Mouse (Mus musculus) myocyte (in vitro differentiated cells): ENCODE measurements around the gene Prpf8. TPM values are rescaled to one million over a fixed set of nuclear protein-coding genes. Genes with fewer than 3 reads are reported as not detected.

Source experiments
- H3K27me3 ChIP-seq: one replicate; pipeline ENCODE4 v1.6.1; 2011; ENCODE audit not compliant: control insufficient read depth, insufficient read depth, insufficient read length
- H3K36me3 ChIP-seq: one replicate; pipeline ENCODE4 v1.6.1; 2011; ENCODE audit not compliant: control insufficient read depth, insufficient read depth
- H3K4me2 ChIP-seq: one replicate; pipeline ENCODE4 v1.6.1; 2011; ENCODE audit warnings: low read depth, control low read depth
- H3K4me3 ChIP-seq: one replicate; pipeline ENCODE4 v1.5.1; 2011; ENCODE audit warnings: mild to moderate bottlenecking, control low read depth, moderate library complexity
- H3K79me2 ChIP-seq: one replicate; pipeline ENCODE4 v1.6.1; 2011; ENCODE audit not compliant: control insufficient read depth, insufficient read depth
- H3ac ChIP-seq: one replicate; pipeline ENCODE4 v1.6.1; 2011; ENCODE audit not compliant: control insufficient read depth, insufficient read length
- CEBPB ChIP-seq: IDR thresholded peaks from 2 replicates; pipeline ENCODE4 v1.6.1; 2011; ENCODE audit warnings: mild to moderate bottlenecking, moderate library complexity; ENCODE audit not compliant: poor library complexity, insufficient read depth, severe bottlenecking
- E2F4 ChIP-seq: IDR thresholded peaks from one replicate; pipeline ENCODE4 v1.6.1; 2011; ENCODE audit warnings: mild to moderate bottlenecking, control low read depth, moderate library complexity; ENCODE audit not compliant: insufficient read depth
- MAX ChIP-seq: IDR thresholded peaks from one replicate; pipeline ENCODE4 v1.6.1; 2011; ENCODE audit warnings: low read depth, mild to moderate bottlenecking, control low read depth
- MYOD1 ChIP-seq, 3 experiments: IDR thresholded peaks; one replicate each; pipeline ENCODE4 v1.6.1; 2011; ENCODE audit warnings: control low read depth in 2 of 3, low read depth in 2 of 3, mild to moderate bottlenecking in 2 of 3, moderate library complexity in 1 of 3; ENCODE audit not compliant: insufficient read length in 2 of 3, control insufficient read depth in 1 of 3
- MYOG ChIP-seq, 3 experiments: IDR thresholded peaks; one replicate each; pipeline ENCODE4 v1.6.1; 2011; ENCODE audit warnings: control low read depth in 2 of 3, low read depth in 2 of 3, mild to moderate bottlenecking in 2 of 3; ENCODE audit not compliant: insufficient read length in 2 of 3, control insufficient read depth in 1 of 3, insufficient read depth in 1 of 3
- POLR2A ChIP-seq: IDR thresholded peaks from one replicate; pipeline ENCODE4 v1.6.1; 2011; ENCODE audit warnings: low read depth, mild to moderate bottlenecking, control low read depth, moderate library complexity; ENCODE audit not compliant: insufficient read length
- POLR2AphosphoS2 ChIP-seq: IDR thresholded peaks from one replicate; pipeline ENCODE4 v1.6.1; 2011; ENCODE audit warnings: low read depth, control low read depth; ENCODE audit not compliant: insufficient read length
- REST ChIP-seq: IDR thresholded peaks from one replicate; pipeline ENCODE4 v1.6.1; 2011; ENCODE audit warnings: mild to moderate bottlenecking, control low read depth, moderate library complexity; ENCODE audit not compliant: insufficient read depth, insufficient read length
- SRF ChIP-seq: IDR thresholded peaks from one replicate; pipeline ENCODE4 v1.6.1; 2011; ENCODE audit warnings: low read depth; ENCODE audit not compliant: control insufficient read depth, insufficient read length
- TCF12 ChIP-seq: IDR thresholded peaks from one replicate; pipeline ENCODE4 v1.6.1; 2011; ENCODE audit warnings: mild to moderate bottlenecking, control low read depth; ENCODE audit not compliant: poor library complexity, insufficient read depth, severe bottlenecking
- TCF3 ChIP-seq: IDR thresholded peaks from one replicate; pipeline ENCODE4 v1.6.1; 2011; ENCODE audit warnings: low read depth, control low read depth; ENCODE audit not compliant: insufficient read length
- USF1 ChIP-seq: IDR thresholded peaks from one replicate; pipeline ENCODE4 v1.6.1; 2011; ENCODE audit warnings: low read depth, mild to moderate bottlenecking, control low read depth, moderate library complexity
- polyA plus RNA-seq: library from polyadenylated mRNA; unstranded; fragments of >200 nt; fragmentation: generic; extraction: Trizol; gene quantifications from one replicate; pipeline ENCODE4 v1.2.1, GENCODE M21; 2012; ENCODE audit warnings: missing spikeins

Prpf8 gene
- polyA plus RNA-seq, 1 experiment: 93.0 TPM

GRCm38 (mm10) chr11:75515186-75515585 is 28.6 kb downstream of the Prpf8 start:
- TF ChIP-seq MAX (no peak), USF1 (no peak), POLR2A (no peak), TCF12 (no peak), REST (no peak), E2F4 (no peak), POLR2AphosphoS2 (no peak), CEBPB (no peak), MYOD1 (IDR thresholded peaks at IDR 0.05; ENCODE audit: control insufficient read depth in 1 of 3, insufficient read length in 2 of 3, low read depth in 2 of 3) (no peak), TCF3 (no peak), MYOG (IDR thresholded peaks at IDR 0.05; ENCODE audit: control insufficient read depth in 1 of 3, insufficient read depth in 1 of 3, insufficient read length in 2 of 3, low read depth in 2 of 3) (no peak), SRF (no peak)
- Histone ChIP-seq H3K36me3 (peaks cover 10% of the 10 kb centered on the region), H3ac (no peak overlapping the region), H3K79me2 (no peaks in the 10 kb centered on the region), H3K4me2 (no peak overlapping the region), H3K4me3 (no peak overlapping the region), H3K27me3 (no peaks in the 10 kb centered on the region)

DNA sequence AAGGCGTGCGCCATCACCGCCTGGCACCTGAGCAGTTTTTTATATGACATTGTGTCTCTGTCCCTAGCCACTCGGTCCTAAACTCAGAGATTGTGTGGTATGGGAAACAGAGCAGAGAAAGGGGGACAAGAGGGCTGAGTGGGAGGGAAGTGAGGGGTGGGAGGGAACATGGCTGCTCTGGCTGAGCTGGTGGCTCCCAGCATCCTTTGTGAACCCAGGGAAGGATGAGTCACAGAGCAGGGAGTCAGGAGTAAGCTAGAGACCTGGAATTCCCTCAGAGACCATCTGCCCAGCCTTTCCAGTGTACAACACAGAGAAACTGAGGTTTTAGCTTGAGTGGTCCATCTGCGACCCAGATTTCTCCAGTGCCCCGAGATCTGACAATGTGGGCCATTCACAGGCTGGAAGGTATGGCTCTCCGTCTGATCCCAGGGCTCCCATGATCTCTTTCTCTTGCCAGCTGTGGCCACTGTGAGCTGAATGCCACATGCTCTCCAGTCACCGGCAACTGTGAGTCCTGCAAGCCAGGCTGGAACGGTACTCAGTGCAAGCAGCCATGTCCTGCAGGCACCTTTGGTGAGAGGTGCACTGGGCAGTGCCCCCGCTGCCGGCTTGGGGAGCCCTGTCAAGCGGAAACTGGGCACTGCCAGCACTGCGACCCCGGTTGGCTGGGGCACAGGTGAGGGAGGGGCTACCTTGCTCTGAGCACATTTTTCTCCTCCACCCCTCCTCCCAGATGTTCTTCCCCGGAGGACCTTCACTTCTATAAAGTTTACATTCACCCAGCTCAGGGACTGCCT is 33.4 kb downstream of the Prpf8 start:
- Histone ChIP-seq H3K36me3 (no peaks in the 10 kb centered on the region), H3K4me2 (no peak overlapping the region)
- no peak for TF ChIP-seq POLR2AphosphoS2
- no peak for TF ChIP-seq E2F4
- TF ChIP-seq MYOG (IDR thresholded peaks at IDR 0.05; ENCODE audit: control insufficient read depth in 1 of 3, insufficient read depth in 1 of 3, insufficient read length in 2 of 3, low read depth in 2 of 3): no peak
- no peak for TF ChIP-seq POLR2A
- TF ChIP-seq SRF: no peak
- TF ChIP-seq TCF3: no peak
- TF ChIP-seq MAX: no peak

DNA sequence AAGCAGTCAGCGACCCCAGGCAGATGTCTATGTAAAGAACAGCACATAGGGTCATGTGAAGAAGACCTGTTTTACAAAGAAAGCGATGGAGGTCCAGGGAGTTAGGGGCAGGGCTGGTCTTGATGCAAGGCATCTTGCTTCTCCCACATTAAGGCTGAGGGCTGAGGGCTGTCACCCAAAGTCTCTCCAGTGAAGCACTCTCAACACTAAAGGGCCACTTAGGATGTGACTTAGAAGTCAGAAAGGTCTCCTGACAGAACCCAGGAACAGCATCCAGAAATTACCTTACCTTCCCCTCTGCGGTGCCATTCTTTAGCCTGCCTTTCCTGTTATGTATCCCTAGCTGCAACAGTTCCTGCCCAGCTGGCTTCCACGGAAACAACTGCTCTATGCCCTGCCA is 35.0 kb downstream of the Prpf8 start:
- H3K27me3 ChIP-seq: no peaks in the 10 kb centered on the region
- TF ChIP-seq SRF (no peak), MAX (no peak), TCF12 (no peak), REST (no peak), POLR2AphosphoS2 (no peak), MYOD1 (IDR thresholded peaks at IDR 0.05; ENCODE audit: control insufficient read depth in 1 of 3, insufficient read length in 2 of 3, low read depth in 2 of 3) (no peak), MYOG (IDR thresholded peaks at IDR 0.05; ENCODE audit: control insufficient read depth in 1 of 3, insufficient read depth in 1 of 3, insufficient read length in 2 of 3, low read depth in 2 of 3) (no peak), USF1 (no peak), POLR2A (no peak), TCF3 (no peak), CEBPB (no peak), E2F4 (no peak)

More for the DNA sequence above, 33.4 kb downstream of the Prpf8 start:
- Histone ChIP-seq H3K79me2 (no peaks in the 10 kb centered on the region), H3K27me3 (no peaks in the 10 kb centered on the region), H3ac (no peak overlapping the region), H3K4me3 (no peak overlapping the region)

DNA sequence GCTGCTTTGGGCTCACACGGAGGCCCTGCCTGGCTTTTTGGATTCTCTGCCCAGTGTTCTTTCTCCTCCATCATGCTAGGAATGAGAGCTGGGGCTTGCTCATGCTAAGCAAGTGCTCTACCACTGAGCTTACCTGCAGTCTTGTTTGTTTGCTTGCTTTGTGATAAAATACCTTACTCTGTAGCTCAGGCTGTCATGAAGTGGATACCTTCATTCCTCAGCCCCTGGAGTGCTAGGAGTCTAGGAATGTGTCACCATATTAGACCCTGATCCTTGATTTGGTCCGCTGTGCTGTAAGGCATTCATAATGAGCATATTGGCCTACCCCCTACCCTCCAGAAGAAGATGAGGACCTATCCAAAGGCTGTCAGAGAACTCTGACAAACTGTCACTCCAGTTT is 36.2 kb downstream of the Prpf8 start:
- TF ChIP-seq TCF3: no peak
- TF ChIP-seq POLR2AphosphoS2: no peak
- TF ChIP-seq POLR2A: no peak
- H3K4me3 ChIP-seq: no peak overlapping the region

More for the DNA sequence above, 35.0 kb downstream of the Prpf8 start:
- no peak overlapping the region for H3K4me3 ChIP-seq
- H3ac ChIP-seq: no peak overlapping the region
- H3K79me2 ChIP-seq: no peaks in the 10 kb centered on the region
- H3K36me3 ChIP-seq: no peaks in the 10 kb centered on the region
- H3K4me2 ChIP-seq: no peak overlapping the region

DNA sequence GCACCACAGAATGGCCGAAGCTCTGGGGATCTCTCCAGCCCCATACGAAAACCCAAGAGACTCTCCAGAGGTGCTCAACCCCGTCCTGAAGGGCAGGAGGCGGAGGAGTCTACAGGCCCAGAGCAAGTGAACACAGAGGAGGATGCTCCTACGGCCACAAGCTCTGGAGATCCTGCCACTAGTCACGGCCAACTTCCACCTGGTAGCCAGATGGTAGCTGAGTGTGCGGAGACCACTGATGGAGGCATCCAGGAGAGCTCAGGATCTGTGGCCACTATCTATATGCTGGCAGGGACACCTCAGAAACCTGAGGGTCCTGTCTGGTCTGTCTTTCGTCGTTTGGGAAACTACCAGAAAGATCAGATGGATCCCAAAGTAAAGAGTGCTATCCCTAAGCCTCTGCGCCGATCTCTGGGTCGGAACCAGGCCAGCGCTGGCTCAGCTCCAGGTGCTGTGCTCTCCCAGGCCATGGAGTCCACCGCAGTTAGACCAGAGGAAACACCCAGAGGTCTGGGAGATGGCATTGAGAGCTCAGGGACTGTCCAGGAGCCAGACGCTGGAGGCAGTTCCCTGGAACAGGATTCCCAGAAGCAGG is 39.0 kb downstream of the Prpf8 start:
- no peak for TF ChIP-seq E2F4
- TF ChIP-seq MAX: no peak
- no peak for TF ChIP-seq USF1
- no peak for TF ChIP-seq TCF3
- TF ChIP-seq POLR2A: no peak
- TF ChIP-seq REST: no peak
- TF ChIP-seq TCF12: no peak
- TF ChIP-seq MYOG (IDR thresholded peaks at IDR 0.05; ENCODE audit: control insufficient read depth in 1 of 3, insufficient read depth in 1 of 3, insufficient read length in 2 of 3, low read depth in 2 of 3): no peak
- TF ChIP-seq CEBPB: no peak
- TF ChIP-seq POLR2AphosphoS2: no peak
- no peak for TF ChIP-seq MYOD1 (IDR thresholded peaks at IDR 0.05; ENCODE audit: control insufficient read depth in 1 of 3, insufficient read length in 2 of 3, low read depth in 2 of 3)
- no peak for TF ChIP-seq SRF
- no peaks in the 10 kb centered on the region for H3K27me3 ChIP-seq
- H3ac ChIP-seq: no peak overlapping the region
- no peaks in the 10 kb centered on the region for H3K36me3 ChIP-seq
- H3K79me2 ChIP-seq: no peaks in the 10 kb centered on the region
- no peak overlapping the region for H3K4me2 ChIP-seq
- no peak overlapping the region for H3K4me3 ChIP-seq

More for the DNA sequence above, 36.2 kb downstream of the Prpf8 start:
- H3ac ChIP-seq: no peak overlapping the region
- no peaks in the 10 kb centered on the region for H3K79me2 ChIP-seq
- H3K4me2 ChIP-seq: no peak overlapping the region
- no peaks in the 10 kb centered on the region for H3K36me3 ChIP-seq
- H3K27me3 ChIP-seq: no peaks in the 10 kb centered on the region
